Mouse (Mus musculus) forebrain, embryonic 10.5 days (tissue): ENCODE results near the gene Slc9a8. TPM values are rescaled to one million over a fixed set of nuclear protein-coding genes. Genes with fewer than 3 reads are reported as not detected.
A peak's percentile ranks its signal among the peaks of the same experiment; 100 is the strongest.

ENCODE experiments used
- DNase-seq: peaks from one replicate; pipeline ENCODE4 v3.0.0-alpha.2; 2017; ENCODE audit warnings: low spot score; ENCODE audit errors: extremely low spot score
- H3K27ac ChIP-seq: fragments of 300-500 bp; sonication (generic); 2 replicates; pipeline ENCODE4 v1.5.1; 2016; ENCODE audit warnings: mild to moderate bottlenecking
- H3K27me3 ChIP-seq: fragments of 300-500 bp; sonication (generic); 2 replicates; pipeline ENCODE4 v1.6.1; 2016; ENCODE audit warnings: mild to moderate bottlenecking; ENCODE audit not compliant: poor library complexity, severe bottlenecking
- H3K36me3 ChIP-seq: fragments of 300-500 bp; sonication (generic); replicated peaks from 2 replicates; pipeline ENCODE4 v1.6.1; 2016; ENCODE audit warnings: mild to moderate bottlenecking, moderate library complexity
- H3K4me1 ChIP-seq: fragments of 300-500 bp; sonication (generic); 2 replicates; pipeline ENCODE4 v1.6.1; 2016
- H3K4me3 ChIP-seq: fragments of 300-500 bp; sonication (generic); 2 replicates; pipeline ENCODE4 v1.5.1; 2016; ENCODE audit warnings: mild to moderate bottlenecking, moderate library complexity
- H3K9me3 ChIP-seq: fragments of 300-500 bp; sonication (generic); 2 replicates; pipeline ENCODE4 v1.6.1; 2016; ENCODE audit warnings: mild to moderate bottlenecking, moderate library complexity
- WGBS: fragments of 180-500 bp; shearing (Covaris S2); methylation state at CpG from one replicate; pipeline ENCODE4 v1.1.7; 2016; 5-methylcytosine and 5-hydroxymethylcytosine counted together
- polyA plus RNA-seq: library from polyadenylated mRNA; unstranded; fragments of >200 nt; fragmentation: Nextera tagmentation; extraction: Ambion mirVana; gene quantifications from 2 replicates; pipeline ENCODE4 v1.2.1, GENCODE M21; 2016

The Slc9a8 gene
- polyA plus RNA-seq, 1 experiment from 2014 or later, result 24.4 TPM

- Histone ChIP-seq H3K4me1 (no peaks in the 10 kb centered on the region), H3K27me3 (no peaks in the 10 kb centered on the region), H3K27ac (no peak overlapping the region), H3K9me3 (no peaks in the 10 kb centered on the region), H3K4me3 (no peak overlapping the region), H3K36me3 (peaks cover 89% of the 10 kb centered on the region)
- WGBS, result 73% methylated on average over 6 of the region's 6 CpGs
- DNase-seq, result peak; percentile 57
These were observed 41.4 kb downstream of the Slc9a8 start for GRCm38 (mm10) chr2:167462954-167463353.

- WGBS, result 92% methylated on average over 5 of the region's 5 CpGs
- no peak for DNase-seq
- Histone ChIP-seq H3K9me3 (no peaks in the 10 kb centered on the region), H3K27me3 (no peaks in the 10 kb centered on the region), H3K27ac (no peak overlapping the region), H3K4me3 (no peak overlapping the region), H3K4me1 (no peaks in the 10 kb centered on the region), H3K36me3 (peaks cover 88% of the 10 kb centered on the region)
These were observed 42.3 kb downstream of the Slc9a8 start for GRCm38 (mm10) chr2:167463802-167464201.

GRCm38 (mm10) chr2:167465951-167466350, 44.4 kb downstream of the Slc9a8 start:
- WGBS, result 91% methylated on average over 3 of the region's 3 CpGs
- Histone ChIP-seq H3K9me3 (no peaks in the 10 kb centered on the region), H3K27me3 (no peaks in the 10 kb centered on the region), H3K27ac (no peak overlapping the region), H3K4me1 (no peaks in the 10 kb centered on the region), H3K4me3 (no peak overlapping the region), H3K36me3 (peaks cover 88% of the 10 kb centered on the region)
- DNase-seq, result no peak

- no peaks in the 10 kb centered on the region for H3K27me3 ChIP-seq
- 90% methylated on average over 5 of the region's 5 CpGs for WGBS
- DNase-seq, result no peak
- no peaks in the 10 kb centered on the region for H3K9me3 ChIP-seq
- no peak overlapping the region for H3K4me3 ChIP-seq
- peaks cover 88% of the 10 kb centered on the region for H3K36me3 ChIP-seq
- H3K27ac ChIP-seq, result no peak overlapping the region
- no peaks in the 10 kb centered on the region for H3K4me1 ChIP-seq
These were observed 45.7 kb downstream of the Slc9a8 start for GRCm38 (mm10) chr2:167467214-167467613.

- Histone ChIP-seq H3K36me3 (peaks cover 90% of the 10 kb centered on the region), H3K4me1 (no peaks in the 10 kb centered on the region), H3K27me3 (no peaks in the 10 kb centered on the region), H3K9me3 (no peaks in the 10 kb centered on the region), H3K4me3 (no peak overlapping the region), H3K27ac (no peak overlapping the region)
- DNase-seq, result no peak
- WGBS, result 86% methylated on average over 6 of the region's 6 CpGs
These were observed 46.9 kb downstream of the Slc9a8 start for GRCm38 (mm10) chr2:167468444-167468843.

- Histone ChIP-seq H3K27ac (no peak overlapping the region), H3K4me3 (no peak overlapping the region), H3K4me1 (no peaks in the 10 kb centered on the region), H3K36me3 (peaks cover 97% of the 10 kb centered on the region), H3K9me3 (no peaks in the 10 kb centered on the region), H3K27me3 (no peaks in the 10 kb centered on the region)
- no peak for DNase-seq
- 94% methylated on average over 3 of the region's 3 CpGs for WGBS
These were observed 49.1 kb downstream of the Slc9a8 start for GRCm38 (mm10) chr2:167470611-167471010.

GRCm38 (mm10) chr2:167471585-167471984, 50.1 kb downstream of the Slc9a8 start:
- no peak for DNase-seq

GRCm38 (mm10) chr2:167474218-167474617, 52.7 kb downstream of the Slc9a8 start:
- no peak for DNase-seq
- no peaks in the 10 kb centered on the region for H3K27me3 ChIP-seq
- no peak overlapping the region for H3K27ac ChIP-seq
- no peak overlapping the region for H3K4me3 ChIP-seq
- H3K9me3 ChIP-seq, result no peaks in the 10 kb centered on the region
- H3K36me3 ChIP-seq, result peaks cover 81% of the 10 kb centered on the region
- H3K4me1 ChIP-seq, result peaks cover 13% of the 10 kb centered on the region
- 91% methylated on average over 6 of the region's 6 CpGs for WGBS

More at GRCm38 (mm10) chr2:167471585-167471984, 50.1 kb downstream of the Slc9a8 start:
- 90% methylated on average over 6 of the region's 6 CpGs for WGBS
- H3K27ac ChIP-seq, result no peak overlapping the region
- no peaks in the 10 kb centered on the region for H3K27me3 ChIP-seq
- H3K9me3 ChIP-seq, result no peaks in the 10 kb centered on the region
- H3K36me3 ChIP-seq, result peaks cover 97% of the 10 kb centered on the region
- no peak overlapping the region for H3K4me3 ChIP-seq
- H3K4me1 ChIP-seq, result peaks cover 9% of the 10 kb centered on the region

- DNase-seq, result no peak
- WGBS, result 82% methylated on average over 5 of the region's 5 CpGs
- Histone ChIP-seq H3K4me3 (no peak overlapping the region), H3K36me3 (peaks cover 71% of the 10 kb centered on the region), H3K27me3 (no peaks in the 10 kb centered on the region), H3K27ac (no peak overlapping the region), H3K4me1 (peaks cover 13% of the 10 kb centered on the region), H3K9me3 (no peaks in the 10 kb centered on the region)
These were observed 54.1 kb downstream of the Slc9a8 start for GRCm38 (mm10) chr2:167475596-167475995.

- Histone ChIP-seq H3K36me3 (peaks cover 71% of the 10 kb centered on the region), H3K9me3 (no peaks in the 10 kb centered on the region), H3K27ac (peak overlapping the region; percentile 36; the same call in 1 of the 2 replicates), H3K4me1 (peaks cover 13% of the 10 kb centered on the region), H3K4me3 (0 out of 2 replicates have a peak overlapping the region, but pooled peaks have one; percentile 0), H3K27me3 (no peaks in the 10 kb centered on the region)
- WGBS, result 41% methylated on average over 7 of the region's 7 CpGs
- no peak for DNase-seq
These were observed 54.7 kb downstream of the Slc9a8 start for GRCm38 (mm10) chr2:167476200-167476688.

- Histone ChIP-seq H3K4me3 (no peak overlapping the region), H3K9me3 (no peaks in the 10 kb centered on the region), H3K27ac (peak overlapping the region; percentile 36; the same call in 1 of the 2 replicates), H3K36me3 (peaks cover 65% of the 10 kb centered on the region), H3K4me1 (peaks cover 13% of the 10 kb centered on the region), H3K27me3 (no peaks in the 10 kb centered on the region)
- no peak for DNase-seq
- WGBS, result 89% methylated on average over 4 of the region's 4 CpGs
These were observed 55.2 kb downstream of the Slc9a8 start for GRCm38 (mm10) chr2:167476762-167477161.

- Histone ChIP-seq H3K27me3 (no peaks in the 10 kb centered on the region), H3K36me3 (peaks cover 64% of the 10 kb centered on the region), H3K27ac (no peak overlapping the region), H3K9me3 (no peaks in the 10 kb centered on the region), H3K4me3 (no peak overlapping the region), H3K4me1 (peaks cover 13% of the 10 kb centered on the region)
- WGBS, result 49% methylated on average over 2 of the region's 2 CpGs
- DNase-seq, result no peak
These were observed 56.6 kb downstream of the Slc9a8 start for GRCm38 (mm10) chr2:167478128-167478527.

- no peak for DNase-seq
- WGBS, result 90% methylated on average over 1 of the region's 1 CpGs
- Histone ChIP-seq H3K4me3 (no peak overlapping the region), H3K27me3 (no peaks in the 10 kb centered on the region), H3K27ac (no peak overlapping the region), H3K36me3 (peaks cover 64% of the 10 kb centered on the region), H3K9me3 (no peaks in the 10 kb centered on the region), H3K4me1 (peaks cover 13% of the 10 kb centered on the region)
These were observed 58.0 kb downstream of the Slc9a8 start for GRCm38 (mm10) chr2:167479501-167479900.

- no peaks in the 10 kb centered on the region for H3K27me3 ChIP-seq
- WGBS, result 95% methylated on average over 4 of the region's 4 CpGs
- no peaks in the 10 kb centered on the region for H3K4me1 ChIP-seq
- H3K4me3 ChIP-seq, result no peak overlapping the region
- H3K27ac ChIP-seq, result no peak overlapping the region
- DNase-seq, result no peak
- H3K9me3 ChIP-seq, result no peaks in the 10 kb centered on the region
- H3K36me3 ChIP-seq, result peaks cover 63% of the 10 kb centered on the region
These were observed 61.2 kb downstream of the Slc9a8 start for GRCm38 (mm10) chr2:167482681-167483080.
